Mouse (Mus musculus) heart, embryonic 16.5 days (tissue): ENCODE measurements around the gene Commd2. TPM values are rescaled to one million over a fixed set of nuclear protein-coding genes. Genes with fewer than 3 reads are reported as not detected.

Experiments used
- ATAC-seq: fragments of 200-750 bp; cut with Nextera tagmentation; replicated peaks from 2 replicates; pipeline ENCODE4 v1.8.0; 2017; ENCODE audit warnings: moderate number of reproducible peaks; ENCODE audit not compliant: insufficient read depth, low FRiP score; ENCODE audit errors: extremely low read depth
- H3K27ac ChIP-seq: fragments of 300-500 bp; sonication (generic); 2 replicates; pipeline ENCODE4 v1.5.1; 2014; ENCODE audit warnings: mild to moderate bottlenecking, low read length, control low read depth, moderate library complexity
- H3K27me3 ChIP-seq: fragments of 300-500 bp; sonication (generic); 2 replicates; pipeline ENCODE4 v1.6.1; 2014; ENCODE audit warnings: low read length, mixed read lengths; ENCODE audit not compliant: control insufficient read depth, insufficient read depth
- H3K36me3 ChIP-seq: fragments of 300-500 bp; sonication (generic); 2 replicates; pipeline ENCODE4 v1.6.1; 2014; ENCODE audit not compliant: control insufficient read depth, insufficient read depth
- H3K4me1 ChIP-seq: fragments of 300-500 bp; sonication (generic); 2 replicates; pipeline ENCODE4 v1.6.1; 2014; ENCODE audit warnings: low read length, mixed read lengths; ENCODE audit not compliant: control insufficient read depth, insufficient read depth
- H3K4me2 ChIP-seq: fragments of 300-500 bp; sonication (generic); 2 replicates; pipeline ENCODE4 v1.6.1; 2014; ENCODE audit warnings: low read depth, mild to moderate bottlenecking, control low read depth, low read length
- H3K4me3 ChIP-seq: fragments of 300-500 bp; sonication (generic); 2 replicates; pipeline ENCODE4 v1.5.1; 2014; ENCODE audit warnings: mild to moderate bottlenecking, control low read depth, low read length
- H3K9ac ChIP-seq: fragments of 300-500 bp; sonication (generic); 2 replicates; pipeline ENCODE4 v1.6.1; 2014; ENCODE audit warnings: low read length, control low read depth
- H3K9me3 ChIP-seq: fragments of 300-500 bp; sonication (generic); replicated peaks from 2 replicates; pipeline ENCODE4 v1.6.1; 2016; ENCODE audit warnings: low read length; ENCODE audit not compliant: control insufficient read depth
- WGBS: fragments of 180-500 bp; shearing (Covaris S2); extraction: QIAGEN DNeasy Blood & Tissue Kit; methylation state at CpG from one replicate; pipeline ENCODE4 v1.1.7; 2014; 5-methylcytosine and 5-hydroxymethylcytosine counted together
- polyA plus RNA-seq: library from polyadenylated mRNA; unstranded; fragments of >200 nt; fragmentation: Nextera tagmentation; extraction: Ambion mirVana; gene quantifications from 2 replicates; pipeline ENCODE4 v1.2.1, GENCODE M21; 2015

Commd2 gene
- 47.1 and 54.3 TPM in 2 replicates for polyA plus RNA-seq

- Histone ChIP-seq H3K9me3 (no peaks in the 10 kb centered on the region), H3K9ac (peak within 1 kb of the TSS; percentile 94), H3K27me3 (no peaks in the 10 kb centered on the region), H3K4me1 (peaks cover 4% of the 10 kb centered on the region; the same call in 1 of the 2 replicates), H3K36me3 (peaks cover 2% of the 10 kb centered on the region), H3K4me3 (peak within 1 kb of the TSS; percentile 71), H3K27ac (peak within 1 kb of the TSS; percentile 87), H3K4me2 (peak within 1 kb of the TSS; percentile 91)
- peak; percentile 94 for ATAC-seq
- WGBS, result under 1% methylated on average over 42 of the region's 42 CpGs
These were observed at the start of gene Commd2 for GRCm38 (mm10) chr3:57651231-57651864. Gene Commd2, minus strand, starts transcription at chr3:57651715.

- Histone ChIP-seq H3K27me3 (no peaks in the 10 kb centered on the region), H3K27ac (no peak overlapping the region), H3K4me2 (no peak overlapping the region), H3K36me3 (no peaks in the 10 kb centered on the region), H3K9ac (no peak overlapping the region), H3K4me3 (no peak overlapping the region), H3K9me3 (no peaks in the 10 kb centered on the region), H3K4me1 (no peaks in the 10 kb centered on the region)
- 89% methylated on average over 9 of the region's 9 CpGs for WGBS
- ATAC-seq, result no peak
These were observed 45.3 kb upstream of the Commd2 start for GRCm38 (mm10) chr3:57696779-57697178.

- Histone ChIP-seq H3K27me3 (no peaks in the 10 kb centered on the region), H3K4me1 (no peaks in the 10 kb centered on the region), H3K27ac (no peak overlapping the region), H3K4me3 (no peak overlapping the region), H3K36me3 (no peaks in the 10 kb centered on the region), H3K9ac (no peak overlapping the region), H3K4me2 (no peak overlapping the region), H3K9me3 (no peaks in the 10 kb centered on the region)
- no peak for ATAC-seq
- WGBS, result 81% methylated on average over 4 of the region's 4 CpGs
These were observed 44.7 kb upstream of the Commd2 start for GRCm38 (mm10) chr3:57696249-57696648.

GRCm38 (mm10) chr3:57692719-57693118 lies 41.2 kb upstream of the Commd2 start, which contains the start of gene Ankub1:
Gene Ankub1, minus strand, starts transcription at chr3:57692799.
- no peak for ATAC-seq
- WGBS, result 64% methylated on average over 2 of the region's 2 CpGs

GRCm38 (mm10) chr3:57691772-57692171 lies 40.3 kb upstream of the Commd2 start:
- Histone ChIP-seq H3K4me3 (no peak overlapping the region), H3K27ac (no peak overlapping the region), H3K4me2 (no peak overlapping the region), H3K9ac (no peak overlapping the region), H3K4me1 (no peaks in the 10 kb centered on the region), H3K27me3 (no peaks in the 10 kb centered on the region), H3K9me3 (no peaks in the 10 kb centered on the region), H3K36me3 (no peaks in the 10 kb centered on the region)
- ATAC-seq, result no peak
- 78% methylated on average over 4 of the region's 4 CpGs for WGBS

More at GRCm38 (mm10) chr3:57692719-57693118, 41.2 kb upstream of the Commd2 start, which contains the start of gene Ankub1:
- H3K27me3 ChIP-seq, result no peaks in the 10 kb centered on the region
- no peak within 1 kb of the TSS for H3K9ac ChIP-seq
- H3K27ac ChIP-seq, result no peak within 1 kb of the TSS
- no peak within 1 kb of the TSS for H3K4me2 ChIP-seq
- no peaks in the 10 kb centered on the region for H3K9me3 ChIP-seq
- no peak within 1 kb of the TSS for H3K4me3 ChIP-seq
- H3K4me1 ChIP-seq, result no peaks in the 10 kb centered on the region
- H3K36me3 ChIP-seq, result no peaks in the 10 kb centered on the region

GRCm38 (mm10) chr3:57677786-57678185 lies 26.3 kb upstream of the Commd2 start:
- H3K27ac ChIP-seq, result no peak overlapping the region
- H3K4me2 ChIP-seq, result no peak overlapping the region
- H3K36me3 ChIP-seq, result no peaks in the 10 kb centered on the region
- no peak overlapping the region for H3K4me3 ChIP-seq
- no peak overlapping the region for H3K9ac ChIP-seq
- ATAC-seq, result no peak
- no peaks in the 10 kb centered on the region for H3K9me3 ChIP-seq
- no peaks in the 10 kb centered on the region for H3K27me3 ChIP-seq
- no peaks in the 10 kb centered on the region for H3K4me1 ChIP-seq

GRCm38 (mm10) chr3:57674075-57674474 lies 22.6 kb upstream of the Commd2 start:
- no peak overlapping the region for H3K4me2 ChIP-seq
- H3K4me1 ChIP-seq, result no peaks in the 10 kb centered on the region
- no peak overlapping the region for H3K27ac ChIP-seq
- no peak overlapping the region for H3K9ac ChIP-seq
- H3K9me3 ChIP-seq, result no peaks in the 10 kb centered on the region
- H3K27me3 ChIP-seq, result no peaks in the 10 kb centered on the region
- ATAC-seq, result no peak
- no peak overlapping the region for H3K4me3 ChIP-seq
- WGBS, result 72% methylated on average over 2 of the region's 2 CpGs
- H3K36me3 ChIP-seq, result no peaks in the 10 kb centered on the region

GRCm38 (mm10) chr3:57673586-57673985 lies 22.1 kb upstream of the Commd2 start:
- Histone ChIP-seq H3K9me3 (no peaks in the 10 kb centered on the region), H3K9ac (no peak overlapping the region), H3K4me1 (no peaks in the 10 kb centered on the region), H3K27me3 (no peaks in the 10 kb centered on the region), H3K4me3 (no peak overlapping the region), H3K27ac (no peak overlapping the region), H3K36me3 (no peaks in the 10 kb centered on the region), H3K4me2 (no peak overlapping the region)
- no peak for ATAC-seq
- WGBS, result 76% methylated on average over 4 of the region's 4 CpGs

GRCm38 (mm10) chr3:57667054-57667723 lies 15.7 kb upstream of the Commd2 start:
- H3K9ac ChIP-seq, result peak overlapping the region; percentile 37; the same call in 1 of the 2 replicates
- WGBS, result 30% methylated on average over 14 of the region's 14 CpGs
- no peaks in the 10 kb centered on the region for H3K9me3 ChIP-seq
- peak overlapping the region; percentile 65 for H3K4me2 ChIP-seq
- ATAC-seq, result peak; percentile 63; the same call in 1 of the 2 replicates
- H3K4me3 ChIP-seq, result peak overlapping the region; percentile 40; the same call in 1 of the 2 replicates
- H3K36me3 ChIP-seq, result no peaks in the 10 kb centered on the region
- H3K27me3 ChIP-seq, result no peaks in the 10 kb centered on the region
- no peak overlapping the region for H3K27ac ChIP-seq
- H3K4me1 ChIP-seq, result no peaks in the 10 kb centered on the region
